Mouse (Mus musculus): ENCODE measurements around the gene Atp9a.
"Not testable (repeated sequence)": the region's sequence is repeated elsewhere in the genome, so short reads cannot be mapped to it uniquely, and the experiment has no call there.

The Atp9a gene

DNA sequence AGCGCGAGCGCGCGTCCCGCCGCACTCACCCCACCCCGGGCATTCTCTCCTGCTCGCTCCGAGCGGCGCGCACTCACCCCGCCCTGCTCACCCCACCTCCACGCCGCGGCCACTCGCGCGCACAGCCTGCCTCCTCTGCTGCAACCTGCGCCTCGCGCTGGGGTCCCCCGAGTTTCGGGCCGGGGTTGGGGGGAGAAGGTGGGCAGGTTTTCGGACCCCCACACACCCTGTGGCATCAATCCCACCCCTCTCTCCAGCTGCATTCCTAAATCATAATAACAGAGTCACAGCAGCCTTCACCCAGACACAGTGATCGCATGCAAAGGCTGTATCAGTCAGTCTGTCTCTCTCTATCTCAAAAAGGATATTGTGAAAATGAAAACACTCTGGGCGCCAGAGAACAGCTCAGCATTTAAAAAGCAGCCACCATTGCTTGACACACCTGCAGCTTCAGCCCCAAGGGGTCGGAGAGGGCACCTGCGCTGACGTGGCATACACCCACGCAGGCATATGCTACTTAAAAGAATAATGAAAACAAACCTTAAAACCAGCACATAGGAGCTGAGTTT is at the start of gene Atp9a:
TSS of gene Atp9a (minus strand) at position 351 of the 569 bp plus-strand sequence.
- DNase-seq (ENCODE audit: inconsistent ontology term) = peak; percentile 74

GRCm38 (mm10) chr2:168791115-168791802 is 49.0 kb upstream of the Atp9a start:
- DNase-seq (ENCODE audit: inconsistent ontology term) = no peak

DNA sequence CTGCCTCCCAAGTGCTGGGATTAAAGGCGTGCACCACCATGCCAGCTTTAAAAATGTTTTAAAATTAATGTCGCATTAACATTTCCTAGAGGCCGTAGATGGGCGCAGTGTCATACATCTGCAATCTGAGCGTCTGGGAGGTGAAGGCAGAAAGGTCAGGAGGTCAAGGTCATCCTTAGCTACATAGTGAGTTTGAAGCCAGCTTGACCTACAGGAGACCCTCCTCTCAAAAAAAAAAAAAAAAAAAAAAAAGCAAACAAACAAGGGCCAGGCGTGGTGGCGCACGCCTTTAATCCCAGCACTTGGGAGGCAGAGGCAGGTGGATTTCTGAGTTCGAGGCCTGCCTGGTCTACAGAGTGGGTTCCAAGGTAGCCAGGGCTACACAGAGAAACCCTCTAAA is 44.0 kb upstream of the Atp9a start:
- no peak for DNase-seq (ENCODE audit: inconsistent ontology term)

- no peak for DNase-seq (ENCODE audit: inconsistent ontology term)
Measured at GRCm38 (mm10) chr2:168780596-168780995, 38.4 kb upstream of the Atp9a start.

DNA sequence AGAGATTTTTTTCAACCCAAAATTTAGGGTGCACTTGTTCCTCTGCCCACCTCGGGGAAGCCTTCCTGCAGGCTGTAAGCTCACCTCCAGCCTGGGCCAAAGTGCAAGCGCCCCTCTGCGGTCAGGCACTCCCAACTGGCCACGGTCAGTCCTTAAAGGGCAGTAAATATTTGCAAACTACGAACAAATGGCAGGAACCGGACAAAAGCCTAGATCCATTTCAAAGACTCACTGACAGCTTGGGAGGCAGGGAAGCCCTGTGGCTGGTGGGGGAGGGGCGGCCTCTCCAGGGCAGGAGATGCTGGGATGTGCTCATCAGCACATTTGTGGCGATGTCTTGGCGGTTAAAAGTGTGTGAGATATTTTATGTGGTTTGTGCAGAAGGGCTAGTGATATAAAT is 37.8 kb upstream of the Atp9a start:
- DNase-seq (ENCODE audit: inconsistent ontology term) = no peak

DNA sequence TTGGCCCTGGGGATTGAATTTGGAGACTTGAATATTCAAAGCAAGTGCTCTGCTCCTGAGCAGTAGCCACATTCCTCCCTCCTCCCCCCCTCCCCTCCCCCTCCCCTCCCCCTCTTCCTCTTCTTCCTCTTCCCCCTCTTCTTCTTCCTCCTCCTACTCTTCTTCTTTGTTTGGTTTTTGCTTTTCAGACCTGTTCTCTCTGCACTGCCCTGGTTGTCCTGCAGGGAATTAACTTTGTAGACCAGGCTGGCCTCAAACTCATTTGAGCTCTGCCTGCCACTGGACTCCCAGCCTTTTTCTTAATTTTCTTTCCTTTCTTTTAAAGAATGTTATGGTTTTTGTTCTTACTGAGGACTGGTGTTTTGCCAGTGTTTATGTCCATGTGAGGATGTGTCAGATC is 35.3 kb upstream of the Atp9a start:
- no peak for DNase-seq (ENCODE audit: inconsistent ontology term)

DNA sequence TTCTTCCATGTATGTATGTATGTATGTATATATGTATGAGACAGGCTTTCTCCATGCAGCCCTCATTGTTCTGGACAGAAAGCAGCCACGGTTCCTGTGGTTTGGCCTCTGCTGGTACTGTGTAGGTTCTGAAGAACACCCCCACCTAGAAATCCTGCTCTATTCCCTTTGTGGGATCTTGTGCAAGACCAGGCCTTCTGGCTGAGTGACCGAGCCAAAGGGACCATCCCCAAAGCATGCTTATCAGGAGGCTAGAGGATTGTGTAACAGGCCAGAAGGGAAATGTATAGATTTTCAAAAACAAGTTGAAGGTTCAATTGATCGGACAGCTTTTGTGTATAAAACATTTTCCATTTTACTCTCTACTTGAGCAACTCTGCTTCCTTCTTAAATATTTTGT is 34.0 kb upstream of the Atp9a start:
- DNase-seq (ENCODE audit: inconsistent ontology term) = no peak

GRCm38 (mm10) chr2:168769259-168769658 is 27.1 kb upstream of the Atp9a start:
- DNase-seq (ENCODE audit: inconsistent ontology term) = no peak

DNA sequence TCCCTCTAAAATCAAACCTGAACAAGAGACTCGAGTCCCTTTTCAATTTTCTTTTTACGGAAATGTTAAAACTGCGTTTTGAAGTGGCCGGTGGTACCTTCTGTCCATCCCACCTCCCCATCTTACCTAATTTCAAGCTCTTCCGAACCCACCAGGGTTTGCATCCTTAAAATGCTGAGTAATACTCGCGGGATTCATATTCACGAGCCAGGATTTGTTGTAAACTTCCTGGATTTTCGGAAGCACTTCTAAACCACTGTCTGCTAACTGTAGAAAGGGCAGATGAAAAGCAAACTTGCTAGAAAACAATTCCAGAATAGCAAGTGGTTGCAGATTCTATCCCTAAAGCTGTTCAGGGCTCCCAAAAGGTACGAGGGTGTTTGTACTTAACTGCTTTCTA is 25.4 kb upstream of the Atp9a start, which contains the start of gene Sall4:
TSS of gene Sall4 (minus strand) at position 362 of the 400 bp plus-strand sequence.
- DNase-seq (ENCODE audit: inconsistent ontology term) = no peak

DNA sequence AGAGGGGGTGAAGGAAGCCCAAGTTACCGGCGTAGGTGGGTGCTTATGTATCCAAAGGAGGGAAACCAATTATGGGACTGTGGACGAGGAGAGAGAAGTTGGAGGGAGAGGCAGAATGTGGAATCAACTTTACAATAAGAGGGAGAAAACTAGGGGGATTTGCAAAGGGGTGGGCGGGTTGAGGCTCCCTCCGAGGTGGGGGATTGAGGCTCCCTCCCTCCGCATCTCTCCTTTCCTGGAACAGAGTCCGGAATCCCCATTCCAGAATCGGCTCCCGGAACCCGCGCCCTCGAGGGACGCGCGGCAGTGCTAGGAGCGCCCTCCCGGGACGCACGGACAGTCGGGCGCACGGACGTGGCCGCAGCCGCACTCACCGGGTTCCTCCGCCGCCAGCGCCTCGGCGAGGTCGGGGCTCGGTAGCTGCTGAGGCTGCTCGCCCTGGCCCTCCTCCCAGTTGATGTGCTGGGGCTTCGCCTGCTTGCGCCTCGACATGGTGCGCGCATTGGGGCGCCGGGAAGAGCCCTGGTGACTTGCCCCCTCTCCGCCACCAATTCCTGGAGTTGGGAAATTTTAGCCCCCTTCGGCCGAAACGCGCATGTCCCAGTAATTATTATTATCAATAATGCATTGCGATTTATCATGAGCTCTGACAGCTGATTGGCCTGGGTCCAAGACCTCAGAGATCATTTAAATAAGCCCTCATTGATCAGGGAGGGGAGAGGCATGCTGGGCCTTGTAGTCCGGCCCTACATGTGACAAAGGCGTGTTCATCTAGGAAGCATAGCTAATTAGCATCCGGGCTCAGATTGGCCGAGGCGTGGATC is 24.5 kb upstream of the Atp9a start:
- no peak for DNase-seq (ENCODE audit: inconsistent ontology term)

GRCm38 (mm10) chr2:168765696-168766537 is 23.7 kb upstream of the Atp9a start:
- DNase-seq (ENCODE audit: inconsistent ontology term) = no peak

GRCm38 (mm10) chr2:168765065-168765681 is 23.0 kb upstream of the Atp9a start:
- DNase-seq (ENCODE audit: inconsistent ontology term) = peak; percentile 34

- DNase-seq (ENCODE audit: inconsistent ontology term) = no peak
Measured at GRCm38 (mm10) chr2:168764460-168764867, 22.3 kb upstream of the Atp9a start.

GRCm38 (mm10) chr2:168763785-168764184 is 21.6 kb upstream of the Atp9a start:
- no peak for DNase-seq (ENCODE audit: inconsistent ontology term)

DNA sequence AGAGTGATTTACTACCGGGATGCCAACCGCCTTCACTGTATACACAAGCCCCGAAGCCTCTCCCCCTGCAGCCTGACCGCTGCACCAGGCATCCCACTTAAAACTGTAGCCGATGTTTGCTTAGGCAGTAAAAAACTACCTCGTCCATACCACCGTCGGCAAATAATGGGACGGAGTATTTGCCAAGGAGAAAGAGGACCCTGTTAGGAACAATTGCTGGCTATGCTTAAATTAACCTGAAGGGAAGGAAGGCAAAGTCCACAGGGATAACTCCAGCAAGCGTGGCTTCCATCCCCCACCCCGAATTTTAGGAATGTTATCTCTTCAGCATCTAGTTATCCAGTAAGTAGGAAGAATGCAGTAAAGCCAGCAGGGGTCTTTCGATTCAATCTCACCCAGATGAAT is 20.2 kb upstream of the Atp9a start:
- no peak for DNase-seq (ENCODE audit: inconsistent ontology term)

- DNase-seq (ENCODE audit: inconsistent ontology term) = no peak
Measured at GRCm38 (mm10) chr2:168761954-168762353, 19.7 kb upstream of the Atp9a start.

DNA sequence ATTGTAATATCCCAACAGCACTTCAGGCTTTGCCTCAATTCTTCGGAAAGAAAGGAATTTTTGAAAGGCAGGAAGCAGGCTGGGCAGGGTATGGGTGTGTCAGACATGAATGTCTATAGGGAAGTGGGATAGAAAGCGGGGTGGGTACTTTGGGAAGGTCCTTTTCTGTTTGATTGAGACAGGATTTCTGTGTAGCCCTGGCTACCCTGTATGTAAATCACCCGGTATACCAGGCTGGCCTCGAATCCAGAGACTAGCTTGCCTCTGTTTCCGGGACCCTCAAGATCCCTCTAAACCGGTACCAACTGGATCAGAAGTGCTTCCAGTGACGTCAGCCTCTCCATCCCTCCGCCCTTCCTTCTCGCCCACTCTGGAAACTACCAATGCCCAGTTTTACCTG is 18.9 kb upstream of the Atp9a start:
- no peak for DNase-seq (ENCODE audit: inconsistent ontology term)

- DNase-seq (ENCODE audit: inconsistent ontology term) = not testable (repeated sequence)
Measured at GRCm38 (mm10) chr2:168744406-168744805, 2.2 kb upstream of the Atp9a start.

- peak; percentile 30 for DNase-seq (ENCODE audit: inconsistent ontology term)
Measured at GRCm38 (mm10) chr2:168742649-168743048, 440 bp upstream of the Atp9a start.

GRCm38 (mm10) chr2:168741273-168742058 is 743 bp downstream of the Atp9a start:
- peak; percentile 81 for DNase-seq (ENCODE audit: inconsistent ontology term)
